Mouse (Mus musculus) kidney, embryonic 15.5 days (tissue): ENCODE data around the gene Agrn. TPM values are rescaled to one million over a fixed set of nuclear protein-coding genes. Genes with fewer than 3 reads are reported as not detected.
A peak's percentile ranks its signal among the peaks of the same experiment; 100 is the strongest.

Experiments used
- ATAC-seq: fragments of 200-750 bp; cut with Nextera tagmentation; replicated peaks from 2 replicates; pipeline ENCODE4 v1.8.0; 2017; ENCODE audit warnings: moderate TSS enrichment; ENCODE audit not compliant: low FRiP score
- H3K27ac ChIP-seq: fragments of 300-500 bp; sonication (generic); 2 replicates; pipeline ENCODE4 v1.5.1; 2015; ENCODE audit warnings: mild to moderate bottlenecking, inconsistent platforms
- H3K27me3 ChIP-seq: fragments of 300-500 bp; sonication (generic); 2 replicates; pipeline ENCODE4 v1.6.1; 2015; ENCODE audit warnings: inconsistent platforms
- H3K36me3 ChIP-seq: fragments of 300-500 bp; sonication (generic); 2 replicates; pipeline ENCODE4 v1.6.1; 2015; ENCODE audit warnings: inconsistent platforms
- H3K4me1 ChIP-seq: fragments of 300-500 bp; sonication (generic); 2 replicates; pipeline ENCODE4 v1.6.1; 2015; ENCODE audit warnings: inconsistent platforms
- H3K4me2 ChIP-seq: fragments of 300-500 bp; sonication (generic); 2 replicates; pipeline ENCODE4 v1.6.1; 2015; ENCODE audit warnings: moderate library complexity, mild to moderate bottlenecking, inconsistent platforms
- H3K4me3 ChIP-seq: fragments of 300-500 bp; sonication (generic); replicated peaks from 2 replicates; pipeline ENCODE4 v1.5.1; 2015; ENCODE audit warnings: mild to moderate bottlenecking, inconsistent platforms
- H3K9ac ChIP-seq: fragments of 300-500 bp; sonication (generic); 2 replicates; pipeline ENCODE4 v1.6.1; 2015; ENCODE audit warnings: mild to moderate bottlenecking, inconsistent platforms
- H3K9me3 ChIP-seq: fragments of 300-500 bp; sonication (generic); replicated peaks from 2 replicates; pipeline ENCODE4 v1.6.1; 2016; ENCODE audit warnings: inconsistent platforms
- WGBS: fragments of 180-500 bp; shearing (Covaris S2); methylation state at CpG from one replicate; pipeline ENCODE4 v1.1.7; 2015; ENCODE audit warnings: mixed read lengths; 5-methylcytosine and 5-hydroxymethylcytosine counted together
- microRNA-seq: library from miRNA; unstranded; fragments of <30 nt; microRNA quantifications from one replicate; pipeline ENCODE4, GENCODE M21; 2016
- polyA plus RNA-seq: library from polyadenylated mRNA; unstranded; fragments of >200 nt; fragmentation: Nextera tagmentation; extraction: Ambion mirVana; gene quantifications from 2 replicates; pipeline ENCODE4 v1.2.1, GENCODE M21; 2015

The Agrn gene
- polyA plus RNA-seq, 1 experiment from 2014 or later, result 96.4 TPM

GRCm38 (mm10) chr4:156133943-156134605, 63.2 kb downstream of the Agrn start:
- ATAC-seq, result no peak

DNA sequence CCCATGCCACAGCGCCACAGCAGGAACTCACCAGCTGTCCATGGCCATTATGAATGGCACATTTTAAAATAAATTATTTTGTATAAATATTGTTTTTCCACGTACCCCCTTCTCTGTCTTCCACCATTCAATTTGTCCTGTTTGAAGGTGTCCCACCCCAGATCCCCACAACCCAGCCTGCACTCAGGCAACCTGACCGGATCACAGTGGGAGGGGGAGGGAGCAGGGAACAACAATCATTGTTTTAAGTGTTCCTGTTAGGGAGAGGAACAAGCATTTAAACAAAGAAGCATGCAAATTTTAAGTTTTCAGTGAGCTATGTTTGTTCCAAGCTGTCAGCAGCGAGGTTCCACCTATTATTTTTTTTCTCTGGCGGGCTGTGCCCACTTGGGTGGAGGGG, 64.0 kb downstream of the Agrn start:
- no peak for ATAC-seq
- Histone ChIP-seq H3K9me3 (no peaks in the 10 kb centered on the region; the same call in 1 of the 2 replicates), H3K4me1 (peaks cover 7% of the 10 kb centered on the region; the same call in 1 of the 2 replicates), H3K4me3 (no peak overlapping the region), H3K27me3 (no peaks in the 10 kb centered on the region), H3K36me3 (no peaks in the 10 kb centered on the region), H3K9ac (no peak overlapping the region), H3K4me2 (no peak overlapping the region), H3K27ac (no peak overlapping the region)
- 68% methylated on average over 5 of the region's 5 CpGs for WGBS

More at GRCm38 (mm10) chr4:156133943-156134605, 63.2 kb downstream of the Agrn start:
- Histone ChIP-seq H3K4me2 (no peak overlapping the region), H3K27ac (0 out of 2 replicates have a peak overlapping the region, but pooled peaks have one; percentile 5), H3K9ac (no peak overlapping the region), H3K4me1 (peaks cover 7% of the 10 kb centered on the region; the same call in 1 of the 2 replicates), H3K27me3 (no peaks in the 10 kb centered on the region), H3K9me3 (no peaks in the 10 kb centered on the region; the same call in 1 of the 2 replicates), H3K36me3 (no peaks in the 10 kb centered on the region), H3K4me3 (no peak overlapping the region)
- whole genome bisulfite sequencing, result 76% methylated on average over 12 of the region's 12 CpGs

DNA sequence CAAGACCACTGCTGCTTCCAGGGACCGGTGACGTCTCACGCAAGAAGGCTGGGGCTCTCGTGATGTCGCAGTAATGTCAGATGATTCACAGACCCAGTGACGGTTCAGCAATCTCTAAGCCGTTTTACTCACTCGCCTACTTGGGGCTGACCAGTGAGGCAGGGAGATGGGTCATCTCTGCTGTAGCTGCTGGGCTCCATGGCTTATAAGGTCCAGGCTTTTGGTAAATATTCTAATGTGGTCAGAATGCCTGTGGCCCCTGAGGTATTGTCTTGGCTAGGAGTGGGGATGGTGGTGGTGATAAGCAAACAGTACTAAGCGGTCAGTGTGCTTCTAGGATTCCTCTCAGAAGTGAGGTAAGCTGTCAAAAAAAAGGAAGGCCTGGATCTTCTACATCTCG, 66.3 kb downstream of the Agrn start:
- Histone ChIP-seq H3K4me3 (no peak overlapping the region), H3K9ac (no peak overlapping the region), H3K36me3 (peaks cover 14% of the 10 kb centered on the region), H3K9me3 (no peaks in the 10 kb centered on the region), H3K4me1 (peaks cover 7% of the 10 kb centered on the region; the same call in 1 of the 2 replicates), H3K27me3 (no peaks in the 10 kb centered on the region), H3K4me2 (no peak overlapping the region), H3K27ac (no peak overlapping the region)
- ATAC-seq, result 0 out of 2 replicates have a peak, but pooled peaks have one; percentile 15
- WGBS, result 66% methylated on average over 10 of the region's 10 CpGs

DNA sequence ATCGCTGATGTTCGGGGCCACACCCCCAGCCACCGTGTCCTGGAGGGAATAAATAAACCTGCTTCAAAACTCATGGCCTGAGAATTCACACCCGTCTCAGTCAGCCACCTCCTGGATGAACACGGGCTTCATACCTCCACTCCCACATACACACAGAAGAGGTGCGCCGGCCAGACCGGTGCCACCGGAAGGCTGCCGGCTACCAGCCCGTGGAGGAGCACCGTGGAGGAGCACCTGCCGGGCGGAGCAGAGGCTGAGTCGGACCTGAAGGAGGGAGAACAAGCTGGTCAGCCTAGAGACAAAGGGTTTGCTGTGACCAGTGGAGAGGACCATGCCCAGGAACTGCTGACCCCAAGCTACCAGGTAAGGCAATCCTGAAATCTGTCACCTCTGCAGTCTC, 66.9 kb downstream of the Agrn start, which contains the start of gene Rnf223:
Rnf223 (plus strand) TSS at position 78 of the 400 bp plus-strand sequence.
- no peak within 1 kb of the TSS for H3K4me3 ChIP-seq
- H3K36me3 ChIP-seq, result peaks cover 19% of the 10 kb centered on the region
- no peak within 1 kb of the TSS for H3K9ac ChIP-seq
- WGBS, result 66% methylated on average over 15 of the region's 15 CpGs
- H3K27ac ChIP-seq, result no peak within 1 kb of the TSS
- peaks cover 7% of the 10 kb centered on the region; the same call in 1 of the 2 replicates for H3K4me1 ChIP-seq
- ATAC-seq, result 0 out of 2 replicates have a peak, but pooled peaks have one; percentile 16
- no peaks in the 10 kb centered on the region for H3K9me3 ChIP-seq
- H3K27me3 ChIP-seq, result no peaks in the 10 kb centered on the region
- H3K4me2 ChIP-seq, result no peak within 1 kb of the TSS

DNA sequence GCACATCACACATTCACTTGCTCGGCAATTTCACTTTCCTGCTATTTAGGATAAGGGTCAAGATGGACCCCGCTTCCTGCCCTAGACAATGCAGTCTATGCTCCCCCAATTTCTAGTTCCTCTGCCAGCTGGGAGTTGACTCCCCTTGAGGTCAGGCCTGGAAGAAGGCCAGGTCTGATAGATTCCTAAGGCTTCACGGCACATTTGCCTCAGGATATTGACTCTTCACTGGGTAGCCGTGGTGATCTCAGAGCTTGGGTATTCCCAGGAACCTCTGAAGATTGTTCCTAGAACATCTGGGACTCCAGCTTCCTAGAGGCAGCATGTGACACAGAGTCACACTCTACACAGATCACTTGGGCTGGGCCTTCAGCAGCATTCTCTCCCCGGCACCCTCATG, 68.5 kb downstream of the Agrn start:
- Histone ChIP-seq H3K36me3 (peaks cover 36% of the 10 kb centered on the region), H3K9me3 (no peaks in the 10 kb centered on the region), H3K27me3 (no peaks in the 10 kb centered on the region), H3K4me2 (no peak overlapping the region), H3K27ac (no peak overlapping the region), H3K9ac (no peak overlapping the region), H3K4me3 (no peak overlapping the region), H3K4me1 (peaks cover 7% of the 10 kb centered on the region; the same call in 1 of the 2 replicates)
- ATAC-seq, result no peak
- WGBS, result 79% methylated on average over 5 of the region's 5 CpGs

DNA sequence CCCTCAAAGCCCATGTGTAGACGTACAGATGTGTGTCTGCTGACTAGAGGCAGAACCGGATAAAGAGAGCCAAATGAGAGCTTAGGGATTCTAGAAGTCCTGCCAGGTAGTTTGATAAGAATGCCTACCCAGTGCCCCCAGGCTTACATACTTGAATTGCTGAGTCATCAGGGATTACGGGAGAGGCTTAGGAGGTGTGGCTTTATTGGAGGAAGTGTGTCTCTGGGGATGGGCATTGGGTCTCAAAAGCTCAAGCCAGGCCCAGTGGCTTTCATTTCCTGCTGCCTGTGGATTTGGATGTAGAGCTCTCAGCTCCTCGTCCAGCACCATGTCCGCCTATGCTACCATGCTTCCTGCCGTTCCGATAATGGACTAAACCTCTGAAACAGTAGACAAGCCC, 70.4 kb downstream of the Agrn start:
- H3K4me2 ChIP-seq, result no peak overlapping the region
- peaks cover 7% of the 10 kb centered on the region; the same call in 1 of the 2 replicates for H3K4me1 ChIP-seq
- no peak overlapping the region for H3K4me3 ChIP-seq
- WGBS, result 87% methylated on average over 7 of the region's 7 CpGs
- no peaks in the 10 kb centered on the region for H3K27me3 ChIP-seq
- no peak for ATAC-seq
- H3K9ac ChIP-seq, result no peak overlapping the region
- no peak overlapping the region for H3K27ac ChIP-seq
- peaks cover 55% of the 10 kb centered on the region for H3K36me3 ChIP-seq
- H3K9me3 ChIP-seq, result no peaks in the 10 kb centered on the region

DNA sequence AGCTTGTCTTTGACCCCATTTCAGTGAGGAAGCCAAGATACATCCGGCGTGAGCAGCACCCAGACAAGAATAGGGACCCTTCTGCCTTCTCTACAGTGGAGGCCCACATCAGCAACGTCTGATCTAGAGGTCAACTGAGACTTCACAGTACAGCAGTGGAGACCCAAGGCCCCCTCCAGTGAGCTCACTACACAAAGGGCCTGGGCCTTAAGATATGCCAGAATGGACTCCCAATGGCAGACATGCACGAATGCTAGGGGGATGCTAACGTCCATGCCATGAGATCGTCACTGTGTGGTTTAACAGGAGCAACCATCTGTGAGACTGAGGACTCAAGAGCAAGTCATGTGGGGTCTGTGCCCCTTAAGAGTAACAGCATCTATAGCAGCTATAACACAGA, 71.9 kb downstream of the Agrn start:
- Histone ChIP-seq H3K27ac (no peak overlapping the region), H3K36me3 (peaks cover 69% of the 10 kb centered on the region), H3K9ac (no peak overlapping the region), H3K4me1 (peaks cover 5% of the 10 kb centered on the region; the same call in 1 of the 2 replicates), H3K4me2 (no peak overlapping the region), H3K9me3 (no peaks in the 10 kb centered on the region), H3K4me3 (no peak overlapping the region), H3K27me3 (no peaks in the 10 kb centered on the region)
- ATAC-seq, result no peak
- 94% methylated on average over 6 of the region's 6 CpGs for WGBS

- Histone ChIP-seq H3K4me3 (no peak overlapping the region), H3K27me3 (no peaks in the 10 kb centered on the region), H3K4me2 (no peak overlapping the region), H3K36me3 (peaks cover 82% of the 10 kb centered on the region), H3K9me3 (no peaks in the 10 kb centered on the region), H3K4me1 (no peaks in the 10 kb centered on the region), H3K27ac (no peak overlapping the region), H3K9ac (no peak overlapping the region)
- 96% methylated on average over 7 of the region's 7 CpGs for WGBS
- no peak for ATAC-seq
Measured at GRCm38 (mm10) chr4:156124077-156124476, 73.2 kb downstream of the Agrn start.

Small RNA genes within 50 kb of the gene (microRNA-seq; reads per million reads assigned to microRNA genes)
- gene Mir7658, result 3.3 reads per million, percentile 15 among the genes with 10 or more reads in this experiment

Other genes starting within 250 kb of the Agrn start
- gene C1qtnf12, start 235.2 kb downstream of the Agrn start, polyA plus RNA-seq, result 118 and 121 TPM in 2 replicates
- gene B3galt6, start 204.8 kb downstream of the Agrn start, polyA plus RNA-seq, result 17.5 and 18.1 TPM in 2 replicates
- 158 and 161 TPM in 2 replicates for gene Sdf4, start 204.6 kb downstream of the Agrn start, polyA plus RNA-seq
- gene Tnfrsf4, start 183.6 kb downstream of the Agrn start, polyA plus RNA-seq, result 0.72 and 0.78 TPM in 2 replicates
- 1.7 and 2.4 TPM in 2 replicates for gene Tnfrsf18, start 171.3 kb downstream of the Agrn start, polyA plus RNA-seq
- gene Ttll10, start 138.1 kb downstream of the Agrn start, polyA plus RNA-seq, result 7.8 TPM in 2 replicates
- gene 9430015G10Rik, start 87.5 kb downstream of the Agrn start, polyA plus RNA-seq, result 39.4 and 42.8 TPM in 2 replicates
- 0.14 and 0.34 TPM in 2 replicates for gene Rnf223, start 67.0 kb downstream of the Agrn start, polyA plus RNA-seq
- gene Isg15, start 3.3 kb upstream of the Agrn start, polyA plus RNA-seq, result 2.4 and 2.5 TPM in 2 replicates
- 7.6 and 7.8 TPM in 2 replicates for gene AW011738, start 5.8 kb upstream of the Agrn start, polyA plus RNA-seq
- 0.84 and 1.0 TPM in 2 replicates for gene Perm1, start 18.4 kb upstream of the Agrn start, polyA plus RNA-seq
- 19.1 and 21.4 TPM in 2 replicates for gene Plekhn1, start 37.4 kb upstream of the Agrn start, polyA plus RNA-seq
- 85.8 and 90.3 TPM in 2 replicates for gene Noc2l, start 38.5 kb upstream of the Agrn start, polyA plus RNA-seq
- gene Samd11, start 58.2 kb upstream of the Agrn start, polyA plus RNA-seq, result 0.50 and 1.2 TPM in 2 replicates
- gene Vmn2r-ps159, start 133.6 kb upstream of the Agrn start, polyA plus RNA-seq, result not detected in 2 replicates